Comparison of ENCODE assay signal across 12 mouse cellular contexts in the genomic region with DNA sequence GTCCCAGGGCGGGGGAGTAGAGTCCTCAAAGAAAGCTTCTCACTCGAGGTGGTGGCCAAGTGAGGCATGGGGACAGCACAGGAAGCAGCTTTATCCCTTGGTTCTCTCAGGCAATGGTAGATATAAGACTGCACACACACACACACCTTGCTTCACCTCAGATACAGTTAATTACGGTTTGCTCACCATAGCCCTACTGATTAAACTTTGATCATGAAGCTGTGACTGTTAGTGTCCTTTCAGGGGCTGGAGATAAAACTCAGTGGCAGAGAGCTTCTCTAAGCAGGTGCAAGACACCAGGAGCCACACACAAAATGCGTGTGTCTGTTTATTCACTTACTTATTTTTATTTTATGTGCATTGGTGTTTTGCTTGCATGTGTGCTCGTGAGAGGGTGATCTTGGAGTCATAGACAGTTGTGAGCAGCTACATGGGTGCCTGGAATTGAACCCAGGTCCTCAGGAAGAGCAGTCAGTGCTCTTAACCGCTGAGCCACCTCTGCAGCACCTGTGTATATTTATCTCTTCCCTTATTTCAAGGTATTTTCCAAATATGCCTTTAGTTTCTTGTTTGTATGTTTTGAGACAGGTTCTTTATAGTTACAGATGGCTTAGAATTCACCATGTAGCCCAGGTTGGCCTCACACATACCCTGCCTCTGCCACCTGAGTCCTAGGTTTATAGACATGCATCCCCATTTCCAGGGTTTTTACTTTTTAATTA. TPM values are rescaled to one million over a fixed set of nuclear protein-coding genes. Genes with fewer than 3 reads are reported as not detected.
DNase-seq lines count a peak whose midpoint lies in the region; ATAC-seq and TF ChIP-seq lines count a peak whose summit lies in the region.
"Had no signal": no experiment of that assay in that cellular context is flagged by ENCODE, and none has a peak within 500 bp of the region (broad histone marks: within the 10 kb centered on the region; RNA-seq: fewer than 3 reads in every experiment).

No protein-coding gene starts in this region.

- DNase-seq in layer of hippocampus, adult 2 months (ENCODE audit: low spot score in 2 of 2): no peak
- DNase-seq in layer of hippocampus, adult 8-10 months (ENCODE audit: low spot score in 2 of 2): no peak
- DNase-seq in MN1 (ENCODE audit: low spot score): no peak
- no peak for DNase-seq in lung, postnatal 14 days
- no peak for DNase-seq in kidney, adult 18-20 months
- DNase-seq: adrenal gland, postnatal 10 days; gastrocnemius, adult 2 months had no signal

- no peak for ATAC-seq in forebrain, embryonic 15.5 days (replicated peaks)
- no peak for ATAC-seq in liver, embryonic 12.5 days
- no peak for ATAC-seq in neural tube, embryonic 14.5 days (ENCODE audit: low read depth)

- H3K36me3 ChIP-seq in forebrain, embryonic 15.5 days: no peaks in the 10 kb centered on the region
- H3K36me3 ChIP-seq in liver, embryonic 12.5 days: peaks cover 15% of the 10 kb centered on the region
- no peaks in the 10 kb centered on the region for H3K36me3 ChIP-seq in neural tube, embryonic 14.5 days (ENCODE audit: control insufficient read depth, insufficient read depth, low read length)
- H3K36me3 ChIP-seq: limb, embryonic 15.5 days; stomach, embryonic 15.5 days had no signal

- H3K9ac ChIP-seq in forebrain, embryonic 15.5 days (replicated peaks): no peak overlapping the region
- H3K9ac ChIP-seq in liver, embryonic 12.5 days: peak overlapping the region; percentile 80; the same call in 1 of the 2 replicates
- no peak overlapping the region for H3K9ac ChIP-seq in neural tube, embryonic 14.5 days (replicated peaks; ENCODE audit: low read depth, low read length)
- H3K9ac ChIP-seq: limb, embryonic 15.5 days; stomach, embryonic 15.5 days had no signal

- H3K27me3 ChIP-seq in forebrain, embryonic 15.5 days: no peaks in the 10 kb centered on the region
- no peaks in the 10 kb centered on the region for H3K27me3 ChIP-seq in liver, embryonic 12.5 days (replicated peaks)
- H3K27me3 ChIP-seq in neural tube, embryonic 14.5 days (ENCODE audit: control insufficient read depth, insufficient read depth, low read length): no peaks in the 10 kb centered on the region
- H3K27me3 ChIP-seq: limb, embryonic 15.5 days; stomach, embryonic 15.5 days had no signal

- H3K4me2 ChIP-seq in forebrain, embryonic 15.5 days (replicated peaks): peak overlapping the region; percentile 80; the same call in 1 of the 2 replicates
- H3K4me2 ChIP-seq in liver, embryonic 12.5 days: peak overlapping the region; percentile 89
- peak overlapping the region; percentile 78; the same call in 1 of the 2 replicates for H3K4me2 ChIP-seq in neural tube, embryonic 14.5 days (ENCODE audit: low read depth, low read length)

- no peaks in the 10 kb centered on the region for H3K9me3 ChIP-seq in forebrain, embryonic 15.5 days
- H3K9me3 ChIP-seq in liver, embryonic 12.5 days (replicated peaks): no peaks in the 10 kb centered on the region
- H3K9me3 ChIP-seq in neural tube, embryonic 14.5 days (ENCODE audit: control insufficient read depth, low read length): no peaks in the 10 kb centered on the region
- H3K9me3 ChIP-seq: limb, embryonic 15.5 days; stomach, embryonic 15.5 days had no signal

- WGBS in forebrain, embryonic 15.5 days: 66% methylated on average over 6 of the region's 6 CpGs
- 40% methylated on average over 6 of the region's 6 CpGs for WGBS in liver, embryonic 12.5 days (ENCODE audit: insufficient replicate concordance)
- 75% methylated on average over 6 of the region's 6 CpGs for WGBS in neural tube, embryonic 14.5 days

- no peak overlapping the region; the same call in 1 of the 2 replicates for H3K27ac ChIP-seq in layer of hippocampus, adult 2 months
- H3K27ac ChIP-seq in forebrain, embryonic 15.5 days (replicated peaks): no peak overlapping the region
- H3K27ac ChIP-seq in liver, embryonic 12.5 days: peak overlapping the region; percentile 71
- no peak overlapping the region for H3K27ac ChIP-seq in neural tube, embryonic 14.5 days (ENCODE audit: low read depth, low read length)
- H3K27ac ChIP-seq: limb, embryonic 15.5 days; stomach, embryonic 15.5 days had no signal

- H3K4me3 ChIP-seq in layer of hippocampus, adult 2 months: peak overlapping the region; percentile 97; the same call in 1 of the 2 replicates
- H3K4me3 ChIP-seq in forebrain, embryonic 15.5 days: no peak overlapping the region
- H3K4me3 ChIP-seq in liver, embryonic 12.5 days: peak overlapping the region; percentile 73
- H3K4me3 ChIP-seq in neural tube, embryonic 14.5 days (ENCODE audit: low read depth, low read length): no peak overlapping the region

- TF ChIP-seq CTCF in layer of hippocampus, adult 2 months (conservative IDR thresholded peaks at IDR 0.05): no peak

- peaks cover 37% of the 10 kb centered on the region for H3K4me1 ChIP-seq in forebrain, embryonic 15.5 days
- peaks cover 76% of the 10 kb centered on the region for H3K4me1 ChIP-seq in liver, embryonic 12.5 days
- H3K4me1 ChIP-seq in neural tube, embryonic 14.5 days (ENCODE audit: control insufficient read depth, insufficient read depth, low read length): peaks cover 19% of the 10 kb centered on the region

RNA-seq across cellular contexts. Expression of gene Rab4a, which starts 2.2 kb away (rescaled TPM):
- total RNA-seq in layer of hippocampus, adult 2 months (2021): 10 to 100 TPM; 41.8 to 48.0 TPM
- total RNA-seq in layer of hippocampus, adult 8-10 months (2022): 10 to 100 TPM; 42.9 to 44.6 (median 43.4) TPM
- polyA plus RNA-seq in forebrain, embryonic 15.5 days (2015; fragmentation: Nextera tagmentation; extraction: Ambion mirVana): 78.2 and 78.5 TPM in 2 replicates
- polyA plus RNA-seq in liver, embryonic 12.5 days (2016; fragmentation: Nextera tagmentation; extraction: Ambion mirVana): 36.3 and 38.3 TPM in 2 replicates
- polyA plus RNA-seq in neural tube, embryonic 14.5 days (2014; fragmentation: Nextera tagmentation; extraction: Ambion mirVana): 85.4 and 91.8 TPM in 2 replicates

RNA-seq across cellular contexts. Expression of gene Ccsap, which starts 52.0 kb away (rescaled TPM):
- 10 to 100 TPM; 62.3 to 62.7 TPM for total RNA-seq in layer of hippocampus, adult 2 months (2021)
- total RNA-seq in layer of hippocampus, adult 8-10 months (2022): 10 to 100 TPM; 52.3 to 55.6 (median 53.4) TPM
- polyA plus RNA-seq in forebrain, embryonic 15.5 days (2015; fragmentation: Nextera tagmentation; extraction: Ambion mirVana): 8.2 and 8.3 TPM in 2 replicates
- 5.5 and 5.8 TPM in 2 replicates for polyA plus RNA-seq in liver, embryonic 12.5 days (2016; fragmentation: Nextera tagmentation; extraction: Ambion mirVana)
- polyA plus RNA-seq in neural tube, embryonic 14.5 days (2014; fragmentation: Nextera tagmentation; extraction: Ambion mirVana): 4.3 and 5.4 TPM in 2 replicates

Comparison
In these comparisons a context has a peak if more than half of its experiments do, and no peak if none do; other contexts are left out.
1. H3K4me3 ChIP-seq: peak in layer of hippocampus, adult 2 months (single experiment) and liver, embryonic 12.5 days (single experiment); none in forebrain, embryonic 15.5 days (single experiment) and neural tube, embryonic 14.5 days (single experiment).
2. Peak in every context shown above with its lines, with median percentiles within 50 percentile points of each other: H3K4me2 ChIP-seq.